Mouse (Mus musculus): ENCODE data around the gene Ryk. TPM values are rescaled to one million over a fixed set of nuclear protein-coding genes. Genes with fewer than 3 reads are reported as not detected.

The Ryk gene
- total RNA-seq (2021), result 10 to 100 TPM; 61.3 to 71.5 TPM
- long read RNA-seq, experiment 1, transcript Ryk-201 (15 exons, 2,852 nt), result minor isoform, 21 of 62 reads
- long read RNA-seq, experiment 1, transcript Ryk-203 (15 exons, 2,505 nt), result major isoform, 27 of 62 reads
- long read RNA-seq, experiment 1, partial matches to known transcripts, result 9 of 62 reads
- long read RNA-seq, experiment 1, other reads (novel, unspliced or antisense), result 5 of 62 reads
- long read RNA-seq, experiment 2, transcript Ryk-201 (15 exons, 2,852 nt), result minor isoform, 12 of 40 reads
- long read RNA-seq, experiment 2, transcript Ryk-203 (15 exons, 2,505 nt), result major isoform, 22 of 40 reads
- long read RNA-seq, experiment 2, partial matches to known transcripts, result 3 of 40 reads
- long read RNA-seq, experiment 2, other reads (novel, unspliced or antisense), result 3 of 40 reads

DNA sequence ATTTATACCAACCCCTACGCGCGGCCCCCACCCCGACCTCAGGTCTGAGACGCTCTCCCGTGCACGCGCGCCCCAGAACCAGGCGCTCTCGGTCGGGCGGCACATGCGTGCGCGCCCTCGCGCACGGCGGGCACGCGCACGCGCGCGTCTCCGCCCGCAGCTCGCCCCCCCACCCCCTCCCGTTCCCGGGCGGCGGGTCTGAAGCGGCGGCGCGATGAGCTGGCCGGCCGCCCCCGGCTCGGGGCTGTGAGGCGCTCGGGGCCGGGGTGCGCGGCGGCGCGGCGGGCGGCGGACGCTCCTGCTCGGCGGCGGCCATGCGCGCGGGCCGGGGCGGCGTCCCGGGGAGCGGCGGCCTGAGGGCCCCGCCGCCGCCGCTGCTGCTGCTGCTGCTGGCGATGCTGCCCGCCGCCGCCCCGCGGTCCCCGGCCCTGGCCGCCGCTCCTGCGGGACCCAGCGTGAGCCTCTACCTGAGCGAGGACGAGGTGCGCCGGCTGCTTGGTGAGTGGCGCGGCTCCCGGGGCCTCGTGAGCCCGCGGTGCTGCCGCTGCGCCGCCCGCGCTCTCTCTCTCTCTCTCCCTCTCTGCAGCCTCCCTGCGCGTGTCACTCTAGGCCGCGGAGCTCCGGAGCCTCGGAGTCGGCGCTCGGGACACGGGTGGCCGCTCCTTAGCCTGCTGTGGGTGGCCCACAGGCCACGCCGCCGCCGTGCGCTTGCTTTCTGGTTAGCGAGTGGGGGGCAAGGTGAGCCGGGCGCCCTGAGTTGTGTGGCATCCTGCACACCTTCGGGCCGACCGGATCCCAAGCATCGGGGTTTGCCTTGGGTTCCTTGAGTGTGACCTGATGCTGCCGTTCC is at the start of gene Ryk:
Ryk (plus strand) TSS at position 176 of the 850 bp plus-strand sequence.
- DNase-seq, result peak; percentile 78 to 87

DNA sequence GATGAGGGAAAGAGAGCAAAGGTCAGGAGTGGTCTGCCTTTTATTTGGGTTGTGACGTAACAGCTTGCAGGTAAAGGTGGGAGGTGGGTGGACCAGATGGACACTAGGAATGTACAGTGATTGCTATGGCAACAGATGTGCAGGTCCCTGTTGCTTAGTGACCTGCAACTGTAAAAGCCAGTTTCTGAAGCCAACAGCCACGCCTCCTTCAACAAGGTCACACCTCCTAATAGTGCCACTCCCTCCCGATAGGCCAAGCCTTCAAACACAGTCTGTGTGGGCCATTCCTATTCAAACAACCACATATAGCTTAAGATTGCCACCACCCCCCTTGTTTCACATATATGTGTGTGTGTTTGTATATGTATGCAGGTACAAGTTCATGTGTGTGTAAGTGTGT is 45.2 kb upstream of the Ryk start:
- DNase-seq, result no peak

- peak; percentile 16 to 30 for DNase-seq
These were observed 42.9 kb upstream of the Ryk start for GRCm38 (mm10) chr9:102791845-102792244.

DNA sequence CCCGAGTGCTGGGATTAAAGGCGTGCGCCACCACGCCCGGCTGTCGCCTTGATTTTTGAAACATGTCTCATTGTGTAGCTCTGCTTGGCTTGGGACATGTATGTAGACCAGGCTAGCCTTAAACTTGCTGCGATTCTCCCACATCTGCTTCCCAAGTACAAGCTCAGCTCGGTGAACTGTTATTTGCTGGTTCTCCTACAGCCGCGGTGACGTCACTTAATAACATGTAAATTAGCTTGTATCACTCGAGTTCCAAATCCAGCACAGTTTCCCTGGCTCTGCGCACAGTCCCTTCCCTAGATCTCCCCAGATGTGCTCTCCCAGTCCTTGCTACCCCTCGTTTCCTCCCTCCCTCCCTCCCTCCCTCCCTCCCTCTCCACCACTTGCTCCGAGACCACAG is 41.9 kb upstream of the Ryk start:
- DNase-seq, result no peak

GRCm38 (mm10) chr9:102793286-102793809 is 41.4 kb upstream of the Ryk start:
- DNase-seq, result peak; percentile 61 to 67

- DNase-seq, result peak; percentile 6 to 37
These were observed 36.3 kb upstream of the Ryk start for GRCm38 (mm10) chr9:102798406-102798805.

DNA sequence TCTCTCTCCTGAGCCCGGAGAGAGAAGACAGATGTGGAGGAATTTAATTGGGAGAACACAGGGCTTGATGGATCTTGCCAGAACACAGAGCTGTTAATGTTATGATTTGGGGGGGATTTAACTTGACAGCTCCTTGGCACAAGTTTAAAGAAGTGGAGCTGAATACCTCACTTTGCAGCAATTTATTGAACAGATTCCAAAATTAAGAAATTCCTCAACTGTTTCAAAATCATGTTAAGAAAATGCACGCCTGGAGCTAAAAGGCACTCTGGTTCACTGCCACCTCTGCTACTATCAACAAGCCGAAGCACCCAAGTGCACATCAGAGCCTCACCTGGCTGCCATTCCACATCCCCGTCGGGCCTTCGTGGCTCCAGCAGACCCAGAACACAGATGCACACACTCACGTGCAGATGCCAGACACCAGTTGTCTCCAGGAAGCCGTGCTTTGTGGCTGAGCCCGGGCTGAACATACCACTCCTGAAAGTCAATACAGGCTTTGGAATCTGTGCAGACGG is 28.6 kb upstream of the Ryk start:
- no peak for DNase-seq

DNA sequence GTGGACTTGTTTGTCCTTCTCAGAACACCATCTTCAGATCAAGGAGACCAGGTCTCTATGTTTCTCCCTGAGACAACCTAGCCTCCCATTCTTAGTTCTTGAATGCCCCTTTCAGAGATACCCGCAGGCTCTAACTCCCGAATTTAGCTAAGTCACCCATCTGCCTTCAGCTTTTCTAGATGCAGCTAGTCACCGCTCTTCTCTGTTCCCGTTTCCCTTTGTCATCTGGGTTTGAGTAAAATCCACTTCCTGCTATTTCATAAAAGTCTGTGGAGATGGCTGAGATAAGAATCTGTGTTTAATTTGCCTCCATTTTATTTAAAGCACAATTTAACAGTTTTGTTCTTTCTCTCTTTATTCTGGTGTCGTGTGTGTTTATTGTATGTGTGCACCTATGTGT is 23.5 kb upstream of the Ryk start:
- DNase-seq, result no peak

- DNase-seq, result no peak
These were observed 16.5 kb upstream of the Ryk start for GRCm38 (mm10) chr9:102818228-102818627.

DNA sequence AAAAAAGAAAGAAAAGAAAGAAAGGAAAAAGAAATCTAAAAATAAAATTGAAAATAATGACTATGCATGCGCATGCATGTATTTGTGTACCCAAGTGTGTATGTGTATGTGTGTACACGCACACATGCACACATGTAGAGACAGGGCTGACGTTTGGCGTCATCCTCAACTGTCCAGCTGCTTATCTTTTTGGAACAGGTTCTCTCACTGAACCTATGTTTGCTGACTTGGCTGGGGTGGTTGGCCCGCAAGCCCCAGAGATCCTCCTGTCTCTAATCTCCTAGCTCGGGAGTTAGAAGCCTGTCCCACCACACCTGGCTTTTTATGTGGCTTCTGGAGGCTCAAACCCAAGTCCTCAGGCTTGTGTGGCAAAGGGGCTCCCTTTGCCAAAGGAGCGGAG is 6.1 kb upstream of the Ryk start:
- no peak for DNase-seq

DNA sequence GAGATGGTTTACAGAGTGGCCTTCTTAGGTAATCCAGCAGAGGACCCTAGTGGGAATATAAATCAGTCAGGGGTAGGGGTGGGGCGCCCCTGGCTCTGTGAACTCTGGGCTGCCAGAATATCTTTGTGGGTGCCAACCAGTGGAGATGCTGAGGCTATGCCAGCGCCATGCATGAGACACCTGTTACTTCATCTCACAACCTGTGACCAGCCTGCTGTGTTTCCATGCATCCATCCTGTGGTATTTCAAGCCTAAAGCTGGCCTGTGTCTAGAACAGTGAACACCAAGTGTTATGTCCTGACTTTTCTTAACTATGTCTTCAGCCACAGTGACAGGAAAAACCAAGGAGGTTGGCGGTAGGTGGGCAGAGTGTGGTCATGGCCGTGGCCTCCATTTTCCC is 3.2 kb upstream of the Ryk start:
- no peak for DNase-seq

DNA sequence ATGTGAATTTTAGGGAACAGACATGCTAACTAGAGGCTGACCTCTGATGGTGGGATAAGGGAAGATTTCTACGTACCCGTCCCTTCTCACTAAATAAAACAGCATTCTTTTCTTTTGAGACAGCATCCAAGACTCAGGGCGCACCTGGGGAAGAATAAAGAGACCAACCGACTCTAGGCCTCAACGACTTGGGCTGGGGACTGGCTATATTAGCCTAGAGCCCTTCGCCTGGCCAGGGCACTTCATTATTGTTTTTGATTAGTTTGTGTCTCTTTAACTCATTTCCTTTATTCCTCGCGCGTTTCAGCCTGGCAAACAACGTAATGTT is 339 bp upstream of the Ryk start:
- DNase-seq, result no peak

DNA sequence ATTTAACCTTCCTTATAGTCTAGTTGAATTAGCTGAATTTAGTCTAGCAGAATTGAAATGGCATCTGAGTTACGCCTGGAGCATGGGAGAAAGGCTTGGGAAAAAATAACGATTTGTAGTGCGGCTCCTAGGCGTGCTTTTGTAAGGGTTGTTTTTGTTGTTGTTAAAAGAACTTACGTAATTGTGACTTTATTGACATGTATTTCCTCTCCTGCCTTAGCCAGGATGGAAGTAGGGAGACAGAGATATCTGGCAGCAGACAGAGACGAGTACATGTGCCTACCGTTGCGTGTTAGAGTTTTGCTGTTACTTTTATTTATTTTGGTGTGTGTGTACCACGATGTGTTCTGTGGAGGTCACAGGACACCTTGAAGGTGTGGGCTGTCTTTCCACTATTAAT is 1.6 kb downstream of the Ryk start:
- DNase-seq, result no peak

DNA sequence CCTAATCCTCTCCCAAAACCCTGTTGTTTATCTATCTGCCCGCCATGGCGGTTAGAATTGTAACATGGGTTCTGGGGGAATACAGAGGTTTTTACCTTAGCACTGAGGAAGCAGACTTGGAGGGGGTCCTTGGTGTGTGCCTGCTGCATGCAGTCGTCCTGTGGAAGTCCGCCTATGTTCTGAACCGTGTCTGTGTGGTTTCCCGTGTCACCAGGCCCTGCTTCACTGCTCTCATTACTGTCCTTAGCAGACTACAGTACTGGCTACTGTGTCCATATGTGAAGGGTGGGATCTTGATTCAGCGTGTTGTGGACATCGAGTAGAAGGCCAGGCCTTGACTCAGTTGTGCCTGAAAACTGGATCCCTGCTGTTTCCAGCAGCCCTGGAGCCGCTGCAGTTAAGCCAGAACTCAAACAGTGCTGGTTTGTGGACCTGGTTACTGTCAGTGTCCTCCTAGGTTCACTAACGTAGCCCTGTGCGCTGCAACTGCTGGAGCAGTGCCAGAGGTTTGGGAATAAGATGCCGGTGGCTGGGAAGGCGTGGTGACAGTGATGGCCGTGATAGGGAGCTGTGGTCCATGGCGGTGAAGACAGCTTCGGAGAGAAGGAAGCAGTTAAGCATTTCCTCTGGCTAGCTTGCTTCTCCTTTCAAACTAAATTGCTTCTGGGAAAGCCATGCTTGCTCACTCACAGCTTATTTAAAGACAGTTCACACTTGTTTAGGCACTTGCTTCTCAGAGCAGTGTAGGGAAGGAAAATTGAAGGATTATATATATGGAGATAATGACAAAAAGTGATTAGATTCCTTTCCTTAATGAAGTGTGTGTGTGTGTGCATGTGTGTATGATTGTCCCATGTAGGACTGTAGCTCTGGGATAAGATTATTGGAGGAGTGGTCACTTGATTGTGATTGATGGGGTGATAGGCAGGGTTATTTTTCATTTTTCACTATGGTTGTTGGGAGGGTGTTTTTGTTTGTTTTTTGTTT is 6.4 kb downstream of the Ryk start:
- peak; percentile 63 to 70 for DNase-seq

- no peak for DNase-seq
These were observed 7.1 kb downstream of the Ryk start for GRCm38 (mm10) chr9:102841832-102842231.

DNA sequence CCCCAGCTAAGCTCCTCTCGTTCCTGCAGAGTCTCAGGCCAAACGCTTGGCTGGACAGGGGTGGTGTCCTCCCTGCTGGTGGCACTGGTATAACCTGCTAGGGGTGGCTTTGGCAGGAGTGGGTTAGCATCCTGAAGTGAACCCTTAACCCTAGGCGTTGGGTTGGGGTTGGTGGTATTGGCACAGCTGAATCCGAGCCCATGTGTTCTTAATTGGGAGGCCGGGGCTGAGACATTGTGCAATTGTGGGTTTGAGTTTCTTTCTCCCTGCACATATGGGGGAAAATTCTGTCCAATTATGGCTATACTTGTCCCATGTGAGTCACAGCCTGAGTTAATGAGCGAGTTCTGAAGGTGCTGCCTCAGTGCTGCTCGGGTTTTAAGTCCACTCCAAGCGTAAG is 7.8 kb downstream of the Ryk start:
- no peak for DNase-seq

- peak; percentile 23 to 46 for DNase-seq
These were observed 8.9 kb downstream of the Ryk start for GRCm38 (mm10) chr9:102843577-102843976.

GRCm38 (mm10) chr9:102845851-102846250 is 11.1 kb downstream of the Ryk start:
- DNase-seq, result no peak

DNA sequence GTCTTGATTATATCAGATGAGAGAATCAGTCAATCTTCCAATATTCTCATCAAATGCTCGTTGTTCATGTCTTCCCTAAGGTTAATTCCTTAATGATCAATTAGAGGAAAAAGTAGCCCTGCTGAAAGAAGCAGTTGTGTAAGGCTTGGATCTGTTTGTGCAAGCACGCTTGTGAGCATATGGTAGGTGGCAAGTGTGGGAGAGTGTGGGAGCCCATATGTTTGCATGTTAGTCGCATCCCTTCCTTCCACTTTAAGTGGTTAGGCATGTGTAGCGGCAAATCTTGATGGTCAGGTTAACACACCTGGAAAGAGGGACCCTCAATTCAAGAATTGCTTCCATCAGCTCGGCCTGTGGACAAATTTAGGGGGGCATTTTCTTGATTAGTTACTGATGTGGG is 11.6 kb downstream of the Ryk start:
- DNase-seq, result no peak

DNA sequence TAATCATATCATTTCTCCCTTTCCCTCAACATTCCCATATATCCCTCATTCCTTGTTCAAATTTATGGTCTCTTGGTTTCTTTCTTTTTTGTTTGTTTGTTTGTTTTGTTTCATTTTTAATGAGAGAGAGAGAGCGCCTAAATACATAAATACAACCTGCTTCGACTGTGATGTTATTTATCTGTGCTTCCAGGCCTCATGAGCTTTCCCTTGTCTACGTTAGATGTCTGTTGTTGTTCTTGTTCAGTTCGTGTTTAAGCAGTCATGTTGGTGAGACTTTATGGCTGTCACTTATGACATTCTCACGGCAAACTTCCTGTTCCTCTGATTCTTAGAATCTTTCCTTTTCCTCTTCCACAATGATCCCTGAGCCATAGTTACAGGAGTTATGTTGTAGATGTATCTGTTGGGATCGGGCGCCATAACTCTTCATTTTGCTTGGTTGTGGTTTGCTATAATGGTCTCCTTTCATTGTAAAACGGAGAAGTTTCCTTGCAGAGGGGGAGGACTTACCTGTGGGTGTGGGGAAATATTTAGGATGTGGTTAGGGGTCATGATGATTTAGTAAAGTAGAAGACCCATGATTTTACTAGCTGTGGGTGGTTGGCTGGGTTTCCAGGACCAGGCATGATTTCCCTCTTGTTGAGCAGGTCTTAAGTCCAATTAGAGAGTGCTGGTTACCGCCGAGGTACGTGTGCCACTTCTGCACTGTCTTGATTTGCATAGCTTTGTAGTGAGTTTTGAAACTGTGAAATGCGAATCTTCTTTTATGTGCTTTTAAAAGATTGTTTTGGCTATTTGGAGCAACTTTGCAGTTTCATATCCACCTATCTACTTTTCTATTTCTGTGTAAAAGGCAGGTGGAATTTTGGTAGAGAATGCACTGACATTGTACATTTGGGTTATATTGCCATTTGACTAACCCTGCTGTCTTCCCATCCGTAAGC is 17.6 kb downstream of the Ryk start:
- DNase-seq, result no peak

DNA sequence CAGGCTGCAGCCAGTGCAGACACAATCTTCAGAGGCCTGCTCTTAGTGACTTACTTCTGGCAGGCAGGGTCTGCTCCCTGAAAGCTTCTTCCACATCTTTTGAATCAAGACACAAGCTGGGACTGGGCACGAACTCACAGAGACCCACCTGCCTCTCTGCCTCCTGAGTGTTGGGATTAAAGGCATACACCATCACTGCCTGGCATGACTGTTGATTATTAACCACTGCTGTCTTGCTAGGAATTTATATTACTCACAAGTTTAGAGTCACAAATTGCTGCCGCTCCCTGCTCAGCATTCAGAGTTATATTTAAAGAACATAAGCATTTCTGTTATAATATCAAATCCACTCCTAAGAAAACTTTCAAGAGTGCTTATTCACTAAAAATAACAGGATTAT is 23.1 kb downstream of the Ryk start:
- no peak for DNase-seq

All from adrenal gland, postnatal 36 days (tissue).